Mouse (Mus musculus): ENCODE measurements around the gene Scaper. TPM values are rescaled to one million over a fixed set of nuclear protein-coding genes. Genes with fewer than 3 reads are reported as not detected.
A peak's percentile ranks its signal among the peaks of the same experiment; 100 is the strongest.

The Scaper gene
- polyA plus RNA-seq, 1 experiment from 2014 or later, result 7.1 TPM

DNA sequence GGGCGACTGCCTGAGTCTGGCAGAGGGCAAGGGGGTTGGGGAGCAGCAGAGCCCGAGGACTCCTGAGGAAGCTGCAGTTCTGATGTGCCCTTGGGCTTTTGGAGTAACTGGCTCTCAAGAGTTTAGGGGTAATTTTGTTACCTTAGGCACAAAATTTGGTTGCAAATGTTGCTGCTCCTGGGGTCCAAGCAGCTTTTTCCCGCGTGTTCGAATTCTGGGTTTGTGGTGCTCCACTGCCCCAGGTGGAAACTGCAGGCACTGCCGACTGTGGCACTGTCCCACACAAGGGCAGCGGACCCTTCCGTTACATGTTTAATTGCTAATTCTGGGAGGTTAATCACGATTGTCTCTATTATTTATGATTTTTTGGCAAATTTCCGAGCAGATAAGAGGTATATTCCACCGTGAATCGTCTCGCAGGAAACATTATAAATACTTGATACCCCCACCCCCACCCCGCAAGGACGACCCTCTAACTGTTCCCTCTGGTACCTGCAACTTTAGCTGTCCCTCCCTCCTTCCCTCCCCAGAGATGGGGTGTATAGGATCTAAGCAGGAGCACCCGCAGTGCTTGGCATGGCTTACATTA, 388.5 kb downstream of the Scaper start:
- Histone ChIP-seq H3K4me2 (replicated peaks; ENCODE audit: low read depth, low read length) (no peak overlapping the region), H3K9me3 (ENCODE audit: low read length) (no peaks in the 10 kb centered on the region), H3K36me3 (ENCODE audit: insufficient read depth, low read length) (no peaks in the 10 kb centered on the region), H3K4me3 (ENCODE audit: low read depth, low read length) (no peak overlapping the region), H3K4me1 (ENCODE audit: insufficient read depth, low read depth, low read length) (peaks cover 7% of the 10 kb centered on the region; the same call in 1 of the 2 replicates), H3K27me3 (replicated peaks; ENCODE audit: insufficient read depth, low read length) (peaks cover 52% of the 10 kb centered on the region), H3K27ac (ENCODE audit: low read length) (no peak overlapping the region), H3K9ac (replicated peaks; ENCODE audit: low read depth) (no peak overlapping the region)
- DNase-seq (ENCODE audit: low spot score) (no peak), ATAC-seq (no peak)
- WGBS, result 10% methylated on average over 16 of the region's 16 CpGs
- no peak for TF ChIP-seq EP300 (IDR thresholded peaks at IDR 0.05)
- peak; percentile 57 for TF ChIP-seq CTCF (IDR thresholded peaks at IDR 0.05)

- peaks cover 11% of the 10 kb centered on the region; the same call in 1 of the 2 replicates for H3K4me1 ChIP-seq (ENCODE audit: insufficient read depth, low read depth, low read length)
- H3K4me2 ChIP-seq (replicated peaks; ENCODE audit: low read depth, low read length), result no peak overlapping the region
- H3K27me3 ChIP-seq (replicated peaks; ENCODE audit: insufficient read depth, low read length), result peaks cover 56% of the 10 kb centered on the region
- DNase-seq (ENCODE audit: low spot score) (no peak), ATAC-seq (no peak)
- H3K36me3 ChIP-seq (ENCODE audit: insufficient read depth, low read length), result no peaks in the 10 kb centered on the region
- 30% methylated on average over 3 of the region's 3 CpGs for WGBS
- H3K27ac ChIP-seq (ENCODE audit: low read length), result no peak overlapping the region
- TF ChIP-seq EP300 (IDR thresholded peaks at IDR 0.05), result no peak
- H3K9ac ChIP-seq (replicated peaks; ENCODE audit: low read depth), result no peak overlapping the region
- no peak overlapping the region for H3K4me3 ChIP-seq (ENCODE audit: low read depth, low read length)
- H3K9me3 ChIP-seq (ENCODE audit: low read length), result no peaks in the 10 kb centered on the region
Measured at GRCm38 (mm10) chr9:55548871-55549270, 389.0 kb downstream of the Scaper start.

GRCm38 (mm10) chr9:55546176-55547010, 391.5 kb downstream of the Scaper start:
- no peaks in the 10 kb centered on the region for H3K9me3 ChIP-seq (ENCODE audit: low read length)
- peak overlapping the region; percentile 48 for H3K4me2 ChIP-seq (replicated peaks; ENCODE audit: low read depth, low read length)
- no peaks in the 10 kb centered on the region for H3K36me3 ChIP-seq (ENCODE audit: insufficient read depth, low read length)
- ATAC-seq, result peak; percentile 79
- TF ChIP-seq EP300 (IDR thresholded peaks at IDR 0.05), result no peak
- TF ChIP-seq CTCF (IDR thresholded peaks at IDR 0.05), result no peak
- 5% methylated on average over 63 of the region's 63 CpGs for WGBS
- peak overlapping the region; percentile 20 for H3K4me3 ChIP-seq (ENCODE audit: low read depth, low read length)
- DNase-seq (ENCODE audit: low spot score), result peak; percentile 60
- H3K9ac ChIP-seq (replicated peaks; ENCODE audit: low read depth), result no peak overlapping the region
- H3K27me3 ChIP-seq (replicated peaks; ENCODE audit: insufficient read depth, low read length), result peaks cover 76% of the 10 kb centered on the region
- H3K4me1 ChIP-seq (ENCODE audit: insufficient read depth, low read depth, low read length), result peaks cover 17% of the 10 kb centered on the region
- H3K27ac ChIP-seq (ENCODE audit: low read length), result no peak overlapping the region

DNA sequence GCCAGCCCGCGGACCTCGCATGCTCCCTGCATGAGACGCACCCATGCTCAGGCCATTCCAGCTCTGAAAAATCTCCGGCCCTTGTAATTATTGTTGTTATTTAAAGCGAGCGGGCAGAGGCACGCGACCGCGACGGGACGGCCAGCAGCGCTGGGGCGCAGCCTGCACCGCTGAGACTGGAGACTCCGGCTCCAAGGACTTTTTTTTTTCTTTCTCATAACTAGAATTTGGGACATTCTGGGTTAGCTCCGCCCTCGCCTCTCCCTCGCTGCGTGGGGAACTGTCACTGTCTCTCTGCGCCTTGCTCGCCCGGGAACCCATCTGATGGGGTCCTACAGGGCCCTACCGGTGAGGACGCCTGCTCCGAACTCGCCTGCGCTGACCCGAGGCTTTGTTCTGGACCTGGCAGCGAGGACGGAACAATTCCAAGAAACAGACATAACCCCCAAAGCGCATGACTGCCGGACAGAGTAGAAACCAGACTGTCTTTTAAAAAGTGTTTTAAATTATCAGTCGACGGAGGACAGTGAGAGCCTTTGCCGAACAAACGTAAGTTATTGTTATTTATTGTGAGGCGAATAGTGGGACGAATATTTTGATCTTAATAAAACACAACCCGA, 392.3 kb downstream of the Scaper start:
- Histone ChIP-seq H3K9me3 (ENCODE audit: low read length) (no peaks in the 10 kb centered on the region), H3K9ac (replicated peaks; ENCODE audit: low read depth) (no peak overlapping the region), H3K4me3 (ENCODE audit: low read depth, low read length) (peak overlapping the region; percentile 25; the same call in 1 of the 2 replicates), H3K4me2 (replicated peaks; ENCODE audit: low read depth, low read length) (peak overlapping the region; percentile 48; the same call in 1 of the 2 replicates), H3K4me1 (ENCODE audit: insufficient read depth, low read depth, low read length) (peaks cover 17% of the 10 kb centered on the region), H3K27me3 (replicated peaks; ENCODE audit: insufficient read depth, low read length) (peaks cover 83% of the 10 kb centered on the region), H3K27ac (ENCODE audit: low read length) (no peak overlapping the region), H3K36me3 (ENCODE audit: insufficient read depth, low read length) (no peaks in the 10 kb centered on the region)
- no peak for ATAC-seq
- DNase-seq (ENCODE audit: low spot score), result no peak
- 10% methylated on average over 41 of the region's 41 CpGs for WGBS
- TF ChIP-seq CTCF (IDR thresholded peaks at IDR 0.05), result no peak

GRCm38 (mm10) chr9:55544861-55545555, 392.9 kb downstream of the Scaper start:
- no peak for ATAC-seq
- H3K9ac ChIP-seq (replicated peaks; ENCODE audit: low read depth), result no peak overlapping the region
- H3K36me3 ChIP-seq (ENCODE audit: insufficient read depth, low read length), result no peaks in the 10 kb centered on the region
- H3K4me1 ChIP-seq (ENCODE audit: insufficient read depth, low read depth, low read length), result peaks cover 17% of the 10 kb centered on the region
- H3K27ac ChIP-seq (ENCODE audit: low read length), result no peak overlapping the region
- no peak for DNase-seq (ENCODE audit: low spot score)
- H3K27me3 ChIP-seq (replicated peaks; ENCODE audit: insufficient read depth, low read length), result peaks cover 88% of the 10 kb centered on the region
- H3K4me3 ChIP-seq (ENCODE audit: low read depth, low read length), result peak overlapping the region; percentile 25; the same call in 1 of the 2 replicates
- TF ChIP-seq EP300 (IDR thresholded peaks at IDR 0.05) (no peak), CTCF (IDR thresholded peaks at IDR 0.05) (no peak)
- WGBS, result 4% methylated on average over 30 of the region's 30 CpGs
- H3K9me3 ChIP-seq (ENCODE audit: low read length), result no peaks in the 10 kb centered on the region
- H3K4me2 ChIP-seq (replicated peaks; ENCODE audit: low read depth, low read length), result 0 out of 2 replicates have a peak overlapping the region, but pooled peaks have one; percentile 34

Measured in lung, postnatal 0 days (tissue).